Mouse (Mus musculus): Measurements from ENCODE around the gene Rpl24.
"Not testable (repeated sequence)": the region's sequence is repeated elsewhere in the genome, so short reads cannot be mapped to it uniquely, and the experiment has no call there.

The Rpl24 gene

GRCm38 (mm10) chr16:55966212-55966871 is at the start of gene Rpl24:
Gene Rpl24, plus strand, starts transcription at chr16:55966275.
- in situ Hi-C loops (cut with MboI; ENCODE audit: low pct_unique_long_range_greater_than_20kb in 1 of 2, low sequenced_read_pairs in 2 of 2, unreplicated experiment in 1 of 2): no loop called here

DNA sequence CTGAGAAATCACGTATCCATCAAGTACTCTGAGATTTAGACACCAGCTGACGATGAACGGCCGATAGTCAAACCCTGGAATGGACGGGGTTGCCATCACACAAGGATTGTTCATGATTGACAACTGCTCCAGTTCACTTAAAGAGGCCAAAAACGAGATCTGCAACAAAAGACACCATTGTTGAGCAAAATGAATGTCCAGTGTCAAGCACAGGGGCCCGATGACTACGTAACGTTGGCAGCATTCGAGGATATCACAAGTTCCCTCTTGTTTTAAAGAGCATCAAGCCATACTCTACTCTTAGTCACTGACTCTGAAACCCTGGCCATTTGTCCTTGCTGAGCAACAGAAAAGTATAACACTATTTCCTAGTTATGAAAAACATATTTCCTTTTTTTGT is 44.0 kb upstream of the Rpl24 start:
- in situ Hi-C loops (cut with MboI; ENCODE audit: low pct_unique_long_range_greater_than_20kb in 1 of 2, low sequenced_read_pairs in 2 of 2, unreplicated experiment in 1 of 2): no loop called here

DNA sequence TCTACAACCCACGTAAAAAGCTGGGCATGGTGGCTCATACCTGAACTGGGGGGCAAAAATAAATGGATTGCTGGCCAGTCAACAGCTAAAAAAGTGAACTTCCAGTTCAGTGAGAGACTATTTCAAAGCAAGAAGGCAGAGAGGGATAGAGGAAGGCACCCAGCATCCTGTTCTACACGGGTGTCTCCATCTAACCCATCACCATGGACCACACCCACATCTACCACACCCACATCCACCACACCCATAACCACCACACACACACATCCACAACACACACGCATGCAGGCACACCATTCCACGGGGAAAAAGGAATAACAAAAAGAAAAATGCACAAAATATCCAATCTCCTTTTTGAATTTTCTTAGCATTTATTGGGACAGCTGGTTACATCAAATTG is 42.1 kb upstream of the Rpl24 start:
- in situ Hi-C loops (cut with MboI; ENCODE audit: low pct_unique_long_range_greater_than_20kb in 1 of 2, low sequenced_read_pairs in 2 of 2, unreplicated experiment in 1 of 2): no loop called here

DNA sequence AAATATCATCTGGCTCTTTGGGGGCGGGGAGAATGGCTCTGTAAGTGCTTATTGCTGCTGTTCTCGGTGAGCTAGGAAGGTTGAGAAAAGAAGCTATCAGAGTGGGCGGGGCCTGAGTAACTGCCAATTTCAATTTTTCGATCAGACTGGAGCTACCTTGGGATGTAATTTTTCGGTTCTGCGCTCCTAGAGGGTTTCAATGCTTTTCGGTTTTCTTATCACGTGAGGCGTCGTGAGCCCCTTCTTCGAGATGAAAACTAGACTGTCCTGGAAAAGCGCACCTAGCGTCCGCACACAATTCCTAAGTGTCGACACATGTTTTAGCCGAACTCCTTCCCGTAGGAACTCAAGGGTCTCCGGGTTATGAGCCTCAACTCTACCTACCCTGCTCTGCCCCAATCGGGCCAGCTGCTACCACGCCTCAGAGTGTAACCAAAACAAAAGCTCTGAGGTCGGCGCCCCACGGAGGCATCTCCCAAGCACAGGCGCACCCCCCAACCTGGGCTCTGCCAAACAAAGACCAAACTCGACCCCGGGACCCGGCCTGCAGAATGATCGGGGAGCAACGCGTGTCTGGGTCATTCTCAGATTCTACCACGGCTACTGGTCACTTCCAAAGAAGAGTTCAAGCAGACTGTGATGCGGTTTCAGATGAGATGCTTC is 32.3 kb upstream of the Rpl24 start:
- in situ Hi-C loops (cut with MboI; ENCODE audit: low pct_unique_long_range_greater_than_20kb in 1 of 2, low sequenced_read_pairs in 2 of 2, unreplicated experiment in 1 of 2): loop anchor here in 1 of 2 experiments (25.0 kb wide), 1 partner anchor 953 kb away; the partner anchor contains the start of gene Tmem45a

- in situ Hi-C loops (cut with MboI; ENCODE audit: low pct_unique_long_range_greater_than_20kb in 1 of 2, low sequenced_read_pairs in 2 of 2, unreplicated experiment in 1 of 2): loop anchor here in 1 of 2 experiments (25.0 kb wide), 1 partner anchor 953 kb away; the partner anchor contains the start of gene Tmem45a
These were observed 31.5 kb upstream of the Rpl24 start, which contains the start of gene Cep97 for GRCm38 (mm10) chr16:55934453-55935037. Gene Cep97, minus strand, starts transcription at chr16:55934855.

GRCm38 (mm10) chr16:55938761-55939160 is 27.3 kb upstream of the Rpl24 start:
- in situ Hi-C loops (cut with MboI; ENCODE audit: low pct_unique_long_range_greater_than_20kb in 1 of 2, low sequenced_read_pairs in 2 of 2, unreplicated experiment in 1 of 2): loop anchor here in 1 of 2 experiments (25.0 kb wide), 1 partner anchor 949 kb away; the partner anchor contains the start of gene Tmem45a

DNA sequence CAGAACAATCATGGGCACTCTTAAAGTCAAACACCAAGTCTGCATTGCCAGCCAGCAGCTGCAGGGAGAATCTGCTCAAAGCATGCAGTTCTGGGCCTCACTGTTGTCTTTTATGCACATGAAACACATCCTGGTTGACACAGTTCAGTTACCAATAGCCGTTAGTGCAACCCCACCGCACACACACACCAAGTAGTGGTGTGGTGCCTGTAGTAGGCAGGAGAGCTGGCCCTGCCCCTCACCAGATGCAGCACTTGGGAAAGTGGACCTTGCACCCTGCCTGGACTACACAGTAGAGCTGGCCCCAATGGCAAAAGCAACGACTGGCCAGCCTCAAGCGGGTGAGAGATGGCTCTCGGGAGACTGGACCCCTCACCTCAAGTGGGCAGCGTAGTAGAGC is 26.4 kb upstream of the Rpl24 start:
- in situ Hi-C loops (cut with MboI; ENCODE audit: low pct_unique_long_range_greater_than_20kb in 1 of 2, low sequenced_read_pairs in 2 of 2, unreplicated experiment in 1 of 2): loop anchor here (10.0 to 25.0 kb wide), 2 partner anchors 195 to 948 kb away; partner anchors contain the start of gene Tmem45a (in 1 of the 2)

DNA sequence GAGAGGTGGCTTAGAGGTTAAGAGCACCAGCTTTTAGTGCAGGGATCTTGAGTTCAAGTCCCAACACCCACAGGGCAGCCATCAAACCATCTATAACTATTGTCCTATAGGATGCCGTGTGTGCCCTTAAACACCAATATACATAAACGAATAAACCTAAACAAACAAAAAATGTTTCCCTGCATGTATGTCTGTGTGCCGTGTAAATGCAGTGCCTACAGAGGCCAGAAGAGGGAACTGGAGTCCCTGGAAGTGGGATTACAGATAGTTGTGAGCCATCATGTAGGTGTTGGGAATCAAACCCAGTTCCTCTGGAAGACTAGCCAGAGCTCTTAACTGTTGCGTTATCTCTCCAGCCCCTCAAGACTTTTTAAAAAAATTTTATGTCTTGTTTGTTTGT is 25.3 kb upstream of the Rpl24 start:
- in situ Hi-C loops (cut with MboI; ENCODE audit: low pct_unique_long_range_greater_than_20kb in 1 of 2, low sequenced_read_pairs in 2 of 2, unreplicated experiment in 1 of 2): loop anchor here (10.0 to 25.0 kb wide), 2 partner anchors 194 to 947 kb away; partner anchors contain the start of gene Tmem45a (in 1 of the 2)

GRCm38 (mm10) chr16:55947266-55947665 is 18.8 kb upstream of the Rpl24 start:
- in situ Hi-C loops (cut with MboI; ENCODE audit: low pct_unique_long_range_greater_than_20kb in 1 of 2, low sequenced_read_pairs in 2 of 2, unreplicated experiment in 1 of 2): loop anchor here (10.0 to 25.0 kb wide), 2 partner anchors 188 to 940 kb away; partner anchors contain the start of gene Tmem45a (in 1 of the 2)

DNA sequence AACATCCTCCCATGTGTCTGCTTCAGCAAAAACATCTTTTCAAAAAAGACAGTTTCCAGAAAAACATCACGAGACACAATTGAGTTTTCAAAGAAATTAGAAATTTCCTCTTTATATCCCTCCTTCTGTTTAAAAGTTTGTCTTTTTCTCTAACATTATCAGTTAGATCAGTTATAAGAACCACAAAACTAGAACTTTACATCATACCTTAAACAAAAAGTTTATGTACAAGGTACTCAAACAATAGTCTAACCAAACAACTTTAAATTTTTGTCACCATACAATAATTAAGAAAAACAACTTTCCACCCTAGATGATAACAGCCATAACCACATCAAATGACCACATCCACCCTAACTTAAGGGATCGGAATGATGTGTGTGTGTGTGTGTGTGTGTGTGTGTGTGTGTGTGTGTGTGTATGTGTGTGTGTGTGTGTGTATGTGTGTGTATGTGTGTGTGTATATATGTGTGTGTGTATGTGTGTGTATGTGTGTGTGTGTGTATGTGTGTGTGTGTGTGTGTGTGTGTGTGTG is 18.1 kb upstream of the Rpl24 start:
- in situ Hi-C loops (cut with MboI; ENCODE audit: low pct_unique_long_range_greater_than_20kb in 1 of 2, low sequenced_read_pairs in 2 of 2, unreplicated experiment in 1 of 2): loop anchor here (10.0 to 25.0 kb wide), 2 partner anchors 187 to 939 kb away; partner anchors contain the start of gene Tmem45a (in 1 of the 2)

GRCm38 (mm10) chr16:55948963-55949362 is 17.1 kb upstream of the Rpl24 start:
- in situ Hi-C loops (cut with MboI; ENCODE audit: low pct_unique_long_range_greater_than_20kb in 1 of 2, low sequenced_read_pairs in 2 of 2, unreplicated experiment in 1 of 2): loop anchor here (10.0 to 25.0 kb wide), 2 partner anchors 186 to 938 kb away; partner anchors contain the start of gene Tmem45a (in 1 of the 2)

GRCm38 (mm10) chr16:55950462-55950861 is 15.6 kb upstream of the Rpl24 start:
- in situ Hi-C loops (cut with MboI; ENCODE audit: low pct_unique_long_range_greater_than_20kb in 1 of 2, low sequenced_read_pairs in 2 of 2, unreplicated experiment in 1 of 2): loop anchor here in 1 of 2 experiments (10.0 kb wide), 1 partner anchor 114 kb away; no protein-coding TSS in a partner anchor

DNA sequence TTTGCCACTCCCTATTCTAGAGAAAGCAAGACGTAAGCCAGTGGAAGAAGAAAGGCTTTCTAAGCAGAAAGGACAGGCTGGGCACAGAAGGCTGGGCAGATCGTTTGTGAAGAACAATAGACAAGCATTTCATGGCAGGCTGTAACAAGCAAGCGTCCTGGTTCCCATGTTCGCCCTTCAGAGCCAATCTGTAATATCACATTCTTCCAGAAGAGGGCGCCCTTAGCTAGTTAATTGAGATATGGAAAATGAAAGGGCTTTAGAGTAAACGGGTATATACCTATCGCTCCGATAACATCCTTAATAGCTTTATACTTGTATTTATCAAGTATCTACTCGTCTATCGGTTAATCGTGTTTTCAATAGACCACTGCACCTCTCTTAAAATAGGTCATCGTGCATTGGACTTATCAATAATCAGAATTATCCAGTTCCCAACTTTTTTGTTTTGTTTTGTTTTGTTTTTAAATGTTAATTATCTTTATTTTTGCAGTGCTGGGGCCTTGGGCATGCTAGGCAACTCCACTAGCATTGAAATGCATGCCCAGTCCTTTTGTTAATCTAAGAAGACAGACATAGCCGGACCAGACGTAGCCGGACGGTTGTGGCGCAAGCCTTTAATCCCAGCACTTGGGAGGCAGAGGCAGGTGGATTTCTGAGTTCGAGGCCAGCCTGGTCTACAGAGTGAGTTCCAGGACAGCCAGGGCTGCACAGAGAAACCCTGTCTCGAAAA is 15.0 kb upstream of the Rpl24 start:
- in situ Hi-C loops (cut with MboI; ENCODE audit: low pct_unique_long_range_greater_than_20kb in 1 of 2, low sequenced_read_pairs in 2 of 2, unreplicated experiment in 1 of 2): loop anchor here in 1 of 2 experiments (10.0 kb wide), 1 partner anchor 114 kb away; no protein-coding TSS in a partner anchor

GRCm38 (mm10) chr16:55951679-55952327 is 14.3 kb upstream of the Rpl24 start:
- in situ Hi-C loops (cut with MboI; ENCODE audit: low pct_unique_long_range_greater_than_20kb in 1 of 2, low sequenced_read_pairs in 2 of 2, unreplicated experiment in 1 of 2): loop anchor here in 1 of 2 experiments (10.0 kb wide), 1 partner anchor 113 kb away; no protein-coding TSS in a partner anchor

DNA sequence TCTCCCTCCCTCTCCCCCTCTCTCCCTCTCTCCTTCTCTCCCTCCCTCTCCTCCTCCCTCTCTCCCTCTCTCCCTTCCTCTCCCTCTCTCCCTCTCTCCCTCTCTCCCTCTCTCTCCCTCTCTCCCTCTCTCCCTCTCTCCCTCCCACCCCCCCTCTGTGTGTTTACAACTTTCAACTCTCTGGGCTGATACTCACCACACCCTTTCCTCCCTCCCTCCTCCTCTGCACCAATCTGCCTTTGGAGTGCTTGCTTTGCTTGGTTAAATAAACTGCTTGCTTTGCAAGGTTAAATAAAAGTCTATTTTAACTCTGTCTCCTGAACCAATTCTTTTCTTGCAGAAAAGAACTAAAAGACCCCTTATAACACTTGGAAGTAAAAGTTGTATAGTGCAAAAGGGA is 13.3 kb upstream of the Rpl24 start:
- in situ Hi-C loops (cut with MboI; ENCODE audit: low pct_unique_long_range_greater_than_20kb in 1 of 2, low sequenced_read_pairs in 2 of 2, unreplicated experiment in 1 of 2): loop anchor here in 1 of 2 experiments (10.0 kb wide), 1 partner anchor 112 kb away; no protein-coding TSS in a partner anchor

- in situ Hi-C loops (cut with MboI; ENCODE audit: low pct_unique_long_range_greater_than_20kb in 1 of 2, low sequenced_read_pairs in 2 of 2, unreplicated experiment in 1 of 2): loop anchor here in 1 of 2 experiments (10.0 kb wide), 1 partner anchor 111 kb away; no protein-coding TSS in a partner anchor
These were observed 11.9 kb upstream of the Rpl24 start for GRCm38 (mm10) chr16:55954196-55954595.

DNA sequence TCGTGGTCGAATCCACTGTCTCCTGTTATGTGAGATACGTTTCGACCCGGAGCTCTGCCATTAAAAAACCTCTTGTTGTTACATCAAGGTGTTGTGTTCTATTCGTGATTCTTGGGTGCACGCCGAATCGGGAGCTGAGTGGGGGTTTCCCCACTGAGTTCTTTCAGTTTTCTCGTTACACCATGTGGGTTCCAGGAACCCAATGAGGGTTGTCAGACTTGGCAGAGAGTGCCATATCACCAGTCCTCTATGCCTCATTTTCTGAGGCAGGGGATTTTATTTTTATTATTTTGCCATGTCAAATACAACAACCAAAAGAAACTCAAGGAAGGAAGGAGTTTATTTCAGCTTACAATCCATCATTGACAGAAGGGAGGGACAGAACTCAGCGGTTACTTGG is 3.0 kb upstream of the Rpl24 start:
- in situ Hi-C loops (cut with MboI; ENCODE audit: low pct_unique_long_range_greater_than_20kb in 1 of 2, low sequenced_read_pairs in 2 of 2, unreplicated experiment in 1 of 2): not testable (repeated sequence)

Measured in mouse embryonic stem cell (cell line).